Mouse (Mus musculus): ENCODE data around the gene Megf6.
A peak's percentile ranks its signal among the peaks of the same experiment; 100 is the strongest.

Megf6 gene

DNA sequence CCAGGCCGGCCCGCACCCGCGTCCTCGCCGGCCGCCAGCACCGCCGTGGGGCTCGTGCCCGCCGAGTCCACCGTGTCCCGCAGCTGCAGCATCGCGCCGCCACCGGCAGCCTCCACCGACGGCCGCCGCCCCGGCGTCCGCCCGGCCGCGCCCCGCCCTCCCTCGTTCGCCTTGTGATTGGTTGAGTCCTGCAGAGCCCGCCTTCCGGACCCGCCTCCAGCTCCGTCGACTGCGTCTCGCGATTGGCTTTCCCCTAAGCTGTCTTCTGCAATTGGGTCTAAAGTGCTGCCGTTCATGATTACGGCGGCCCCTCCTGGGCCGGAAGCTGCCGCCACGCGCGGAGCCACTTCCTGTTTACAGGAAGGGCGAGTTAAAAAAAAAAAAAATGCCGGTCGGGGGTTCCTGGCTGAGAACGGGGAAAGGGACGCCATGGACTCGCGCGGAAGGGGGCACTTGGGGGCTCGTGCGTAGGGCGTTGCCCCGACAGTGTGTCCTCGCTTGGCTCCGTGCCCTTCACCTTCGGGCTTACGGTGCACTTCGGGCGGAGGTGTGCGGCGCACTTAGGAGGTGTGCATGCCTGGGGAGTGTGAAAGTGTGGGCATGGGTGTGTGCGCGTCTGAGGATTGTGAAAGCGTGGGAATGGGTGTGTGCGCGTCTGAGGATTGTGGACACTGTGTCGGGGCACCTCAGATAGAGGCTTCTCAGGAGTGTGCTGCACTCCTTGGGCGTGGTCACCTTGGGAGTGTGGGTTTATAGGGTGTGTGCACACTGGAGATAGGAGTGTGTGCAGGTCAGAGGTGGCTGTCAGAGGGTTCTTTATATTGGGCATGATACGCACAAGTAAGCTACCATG is 9.8 kb upstream of the Megf6 start, which contains the start of gene Tprgl:
Gene Tprgl, minus strand, starts transcription at position 129 of the 853 bp plus-strand sequence.
- DNase-seq: peak; percentile 94

DNA sequence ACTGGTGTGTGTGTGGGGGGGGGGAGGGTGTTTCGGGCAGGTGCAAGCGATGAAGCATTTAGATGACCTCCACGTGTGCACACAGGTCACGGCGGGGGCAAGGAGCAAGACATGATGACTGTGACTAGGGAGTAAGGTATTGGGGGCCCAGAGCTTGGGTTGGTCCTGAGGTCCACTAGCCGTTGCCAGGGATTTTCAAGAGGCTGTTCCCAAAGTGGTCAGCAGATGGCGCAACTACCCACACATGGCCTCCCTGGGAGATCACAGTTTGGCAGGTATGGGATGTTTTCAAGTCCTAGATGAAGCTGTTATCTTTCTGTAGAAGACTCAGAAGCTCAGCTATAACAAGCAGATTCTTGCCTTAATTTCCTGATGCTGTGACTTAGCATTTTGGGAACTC is 7.2 kb upstream of the Megf6 start:
- peak; percentile 84 for DNase-seq

- DNase-seq: peak; percentile 72
Measured at GRCm38 (mm10) chr4:154167053-154167452, 3.5 kb upstream of the Megf6 start.

- DNase-seq: no peak
Measured at GRCm38 (mm10) chr4:154170021-154170420, 509 bp upstream of the Megf6 start.

DNA sequence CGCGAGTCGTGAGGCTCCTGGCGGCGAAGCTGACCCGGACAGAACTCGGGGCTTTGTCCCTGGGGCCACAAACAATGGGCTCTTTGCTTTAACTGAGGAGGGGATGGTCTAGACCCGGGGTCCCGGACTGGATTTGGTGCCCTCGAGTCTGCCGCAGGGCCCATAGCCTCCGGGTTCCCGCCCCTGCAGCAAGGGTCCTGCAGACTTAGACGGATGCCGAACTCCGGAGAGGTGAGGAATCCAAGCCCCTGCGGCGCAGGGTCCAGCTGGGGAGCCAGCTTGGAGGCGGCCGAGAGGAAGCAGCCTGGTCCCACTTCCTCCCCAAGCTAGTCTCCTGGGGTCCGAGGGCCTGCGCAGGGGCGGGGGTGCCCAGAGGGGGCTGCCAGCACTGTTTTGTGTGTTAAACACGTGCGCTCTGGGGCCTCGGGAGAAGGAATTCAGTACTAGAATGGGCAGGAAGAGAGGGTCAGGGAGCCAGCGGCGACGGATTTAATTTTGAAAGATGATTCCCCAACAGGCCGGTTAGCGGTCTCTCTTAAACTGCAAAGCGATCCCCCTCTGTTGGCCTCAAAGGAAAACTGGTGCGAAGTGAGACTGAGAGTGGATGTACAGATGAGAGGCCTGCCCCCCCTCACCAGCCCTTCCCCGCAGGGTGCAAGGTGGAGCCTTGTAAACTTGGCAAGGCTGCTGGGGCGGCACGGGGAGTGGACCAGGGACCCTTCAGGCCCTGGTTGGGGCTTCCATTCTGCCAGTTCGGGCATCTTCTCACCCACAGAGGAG is 811 bp downstream of the Megf6 start:
- no peak for DNase-seq

DNA sequence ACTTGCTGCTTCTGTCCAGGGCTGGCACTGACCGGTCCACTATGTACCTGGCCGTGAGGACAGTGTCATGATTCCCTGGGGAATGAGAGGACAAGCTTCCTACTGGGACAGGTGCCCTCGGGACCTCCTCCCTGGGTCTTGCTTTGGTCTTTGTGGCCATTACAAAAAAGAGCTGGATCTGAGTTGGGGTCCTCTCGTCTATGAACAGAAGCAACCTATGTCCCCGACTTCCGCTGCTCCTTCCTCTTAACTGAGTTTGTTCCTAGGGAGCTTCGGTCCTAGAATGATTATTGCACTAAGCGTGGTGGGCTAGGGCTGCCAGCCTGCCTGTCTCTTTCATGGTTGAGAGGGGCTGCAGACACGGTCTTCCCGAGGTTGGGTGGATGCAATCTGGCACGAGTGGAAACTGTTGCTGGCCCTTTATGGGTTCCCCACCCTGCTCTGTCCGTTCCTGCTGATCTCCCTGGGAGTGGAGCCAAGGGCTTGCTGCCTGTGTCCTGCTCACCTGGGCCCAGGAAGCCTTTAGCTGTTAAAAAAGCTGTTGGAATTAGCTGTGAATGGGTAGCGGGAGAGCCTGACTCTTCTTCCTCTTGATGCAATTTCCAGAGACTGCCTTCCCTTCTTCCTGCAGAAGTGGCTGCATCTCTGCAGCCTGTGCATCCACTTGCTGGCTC is 1.5 kb downstream of the Megf6 start:
- no peak for DNase-seq

GRCm38 (mm10) chr4:154177257-154177656 is 6.7 kb downstream of the Megf6 start:
- no peak for DNase-seq

- DNase-seq: no peak
Measured at GRCm38 (mm10) chr4:154181001-154181400, 10.5 kb downstream of the Megf6 start.

DNA sequence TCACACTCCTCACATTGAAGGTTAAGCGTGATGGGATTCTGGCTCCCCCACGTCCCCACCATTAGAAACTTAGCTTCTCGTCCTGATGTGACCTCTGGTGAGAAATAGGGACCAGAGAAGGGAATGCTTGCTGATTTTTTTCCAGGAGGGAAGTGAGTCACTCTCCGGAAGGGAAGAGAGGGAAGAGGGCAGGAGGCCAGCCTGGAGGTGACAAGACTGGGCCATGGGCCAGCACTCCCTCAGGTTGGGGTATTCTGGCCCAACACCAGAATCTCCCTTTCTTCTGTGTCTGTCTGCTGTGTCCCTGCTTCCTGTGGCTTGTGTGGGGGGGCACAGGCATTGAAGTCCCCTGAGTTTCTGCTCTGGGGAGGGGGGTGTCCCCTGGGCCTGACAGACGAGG is 13.0 kb downstream of the Megf6 start:
- DNase-seq: no peak

DNA sequence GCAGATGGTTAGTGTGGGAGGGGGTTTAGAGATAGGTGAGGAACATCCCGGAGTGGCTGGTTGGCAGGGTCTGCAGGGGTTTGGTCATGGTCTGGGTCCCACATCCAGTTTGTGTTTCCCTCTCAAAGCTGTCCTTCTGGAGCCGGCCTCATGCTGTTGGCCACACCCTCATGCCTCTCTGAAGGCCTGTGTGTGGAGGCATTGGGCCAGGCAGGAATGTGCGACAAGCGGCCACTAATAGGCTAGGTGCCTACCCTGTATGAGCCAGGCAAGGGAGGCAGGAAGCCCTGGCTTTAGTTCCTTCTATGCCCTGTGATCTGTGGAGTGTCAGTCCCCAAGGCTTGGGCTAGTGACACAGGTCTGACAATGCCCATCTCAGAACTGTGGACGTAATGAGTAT is 14.5 kb downstream of the Megf6 start:
- DNase-seq: no peak

GRCm38 (mm10) chr4:154186002-154186537 is 15.5 kb downstream of the Megf6 start:
- no peak for DNase-seq

GRCm38 (mm10) chr4:154188948-154189347 is 18.4 kb downstream of the Megf6 start:
- no peak for DNase-seq

DNA sequence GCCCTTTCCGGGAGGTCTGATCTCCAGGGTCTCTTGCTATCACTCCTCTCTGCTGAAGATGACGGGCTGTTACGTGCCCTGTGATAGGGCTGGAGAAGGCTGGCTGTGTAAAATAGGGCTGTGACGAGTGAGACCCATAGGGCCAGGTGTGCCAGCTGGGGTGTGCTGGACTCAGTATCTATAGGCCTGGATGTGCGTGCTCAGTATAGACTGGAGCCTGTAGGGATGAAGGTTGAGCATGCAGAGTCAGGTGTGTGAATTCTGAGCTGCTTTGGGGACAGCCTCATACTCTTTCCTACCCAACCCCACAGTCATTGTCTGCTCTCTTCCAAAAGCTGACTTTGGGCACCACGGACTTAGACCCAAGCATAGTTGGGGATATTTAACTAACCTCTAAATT is 27.4 kb downstream of the Megf6 start:
- no peak for DNase-seq

- no peak for DNase-seq
Measured at GRCm38 (mm10) chr4:154198377-154198961, 27.9 kb downstream of the Megf6 start.

- no peak for DNase-seq
Measured at GRCm38 (mm10) chr4:154201511-154201910, 31.0 kb downstream of the Megf6 start.

DNA sequence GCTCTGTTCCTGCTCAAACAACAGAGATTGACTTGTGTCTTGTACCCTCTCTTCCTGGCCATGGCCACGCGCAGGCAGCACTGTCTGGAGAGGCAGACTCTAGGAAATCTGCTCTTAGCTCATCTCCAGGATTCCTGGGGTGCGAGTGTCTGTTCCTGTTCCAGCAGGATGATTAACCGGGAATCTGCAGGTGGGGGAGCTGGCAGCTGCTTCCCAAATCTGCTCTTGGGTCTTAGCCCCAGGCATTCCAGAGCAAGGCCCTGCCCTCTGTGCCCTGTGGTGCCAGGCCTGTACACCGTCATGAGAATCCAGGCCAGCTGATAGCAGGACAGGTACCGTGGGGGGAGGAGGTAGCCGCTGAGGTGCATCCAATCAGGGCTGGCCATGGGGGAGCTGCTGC is 34.0 kb downstream of the Megf6 start:
- DNase-seq: no peak

GRCm38 (mm10) chr4:154205392-154205791 is 34.9 kb downstream of the Megf6 start:
- DNase-seq: no peak

DNA sequence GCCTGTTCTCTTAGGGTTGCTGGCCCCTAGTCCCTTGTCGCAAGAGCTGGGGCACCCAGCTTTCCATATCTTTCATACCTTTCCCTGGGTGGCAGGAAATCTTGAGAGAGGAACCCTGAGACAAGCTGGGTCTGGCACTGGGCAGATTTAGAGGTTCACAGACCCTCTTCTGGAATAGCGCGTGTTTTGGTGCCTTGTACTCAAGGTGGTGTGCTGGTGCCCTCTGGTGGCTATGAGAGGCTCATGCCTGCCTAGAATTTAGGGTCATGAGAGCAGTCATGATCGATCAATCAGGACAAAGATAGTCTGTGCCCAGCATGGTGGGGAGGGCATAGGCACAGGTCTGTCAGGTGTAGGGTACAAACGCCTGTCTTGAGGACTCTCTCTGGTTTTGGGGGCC is 36.7 kb downstream of the Megf6 start:
- DNase-seq: peak; percentile 77

DNA sequence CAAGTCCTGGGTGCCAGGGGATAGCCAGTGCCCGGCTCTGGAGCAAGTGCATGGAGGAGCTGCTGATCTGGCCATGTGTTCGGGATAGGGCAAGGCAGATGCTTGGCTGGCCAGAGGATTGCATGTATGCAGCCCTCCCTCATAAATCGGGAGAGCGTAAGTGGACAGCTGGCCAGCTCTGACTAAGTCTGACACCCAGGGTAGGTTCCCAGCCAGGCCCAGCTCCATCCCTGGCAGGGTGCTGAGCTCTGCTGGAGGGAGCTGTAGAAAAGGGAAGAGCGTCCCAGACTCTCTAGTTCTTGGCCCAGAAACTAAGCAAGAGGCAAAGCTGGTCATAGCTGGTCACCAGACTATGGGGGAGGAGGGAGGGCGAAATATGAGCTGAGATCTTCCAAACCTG is 38.5 kb downstream of the Megf6 start:
- no peak for DNase-seq

DNA sequence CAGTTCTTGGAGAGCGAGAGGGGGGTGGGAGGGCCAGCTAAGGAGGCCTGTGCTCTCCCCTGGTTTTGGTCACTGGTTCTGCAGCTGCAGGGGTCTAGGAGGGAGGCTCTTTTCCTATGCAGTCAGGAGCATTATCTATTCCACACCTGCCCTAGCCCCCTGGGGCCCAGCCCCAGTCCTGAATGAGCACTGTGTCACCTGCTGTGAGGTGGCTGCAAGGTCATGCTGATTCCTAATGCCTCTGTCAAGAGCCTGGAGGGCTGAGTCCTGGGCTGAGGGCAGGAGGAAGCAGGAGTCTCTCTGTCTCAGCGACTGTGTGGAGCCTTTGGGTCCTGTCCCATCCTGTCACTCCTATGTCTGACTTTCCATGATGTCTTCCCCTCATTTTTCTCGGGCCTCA is 39.3 kb downstream of the Megf6 start:
- DNase-seq: no peak

DNA sequence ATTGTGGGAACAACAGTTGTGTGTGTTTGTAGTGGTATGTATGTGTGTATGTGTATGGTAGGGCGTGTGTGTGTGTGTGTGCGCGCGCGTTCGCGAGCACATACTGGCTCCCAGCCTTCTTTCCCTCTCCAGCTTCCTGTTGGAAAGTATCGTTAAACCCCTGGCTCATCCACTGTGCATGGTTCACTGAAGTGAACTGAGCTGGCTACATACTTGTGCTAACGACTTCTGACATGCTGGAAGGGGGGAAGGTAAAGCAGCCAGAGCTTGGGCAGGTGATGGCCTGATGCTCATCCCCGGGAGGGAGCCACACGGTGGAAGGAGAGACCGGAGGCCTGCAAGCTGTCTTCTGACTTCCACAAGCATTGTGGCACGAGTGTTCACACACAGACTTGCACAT is 40.9 kb downstream of the Megf6 start:
- DNase-seq: no peak

GRCm38 (mm10) chr4:154213586-154213985 is 43.1 kb downstream of the Megf6 start:
- DNase-seq: no peak

- DNase-seq: no peak
Measured at GRCm38 (mm10) chr4:154214075-154214474, 43.5 kb downstream of the Megf6 start.
